Mouse (Mus musculus) heart, adult 2 months (tissue): ENCODE measurements at regions not wholly inside any gene's neighbourhood (a gene's known extent, or its start where the extent isn't known, plus 50 kb on each side); places are given as distances from the start of the nearest gene placed in this dataset.
"Not testable (repeated sequence)": the region's sequence is repeated elsewhere in the genome, so short reads cannot be mapped to it uniquely, and the experiment has no call there.

Experiments
- DNase-seq, 2 experiments: peaks; one replicate each; pipeline ENCODE4 v3.0.0; 2021
- H3K27ac ChIP-seq: fragments of 200-600 bp; 2 replicates; pipeline ENCODE4 v1.8.1; 2022
- H3K27me3 ChIP-seq: fragments of 200-500 bp; 2 replicates; pipeline ENCODE4 v1.6.1; 2012; ENCODE audit warnings: mild to moderate bottlenecking, low read length, inconsistent platforms, mixed read lengths; ENCODE audit not compliant: control insufficient read depth, insufficient read depth
- H3K36me3 ChIP-seq: fragments of 200-500 bp; 2 replicates; pipeline ENCODE4 v1.6.1; 2012; ENCODE audit warnings: low read length, inconsistent platforms; ENCODE audit not compliant: control insufficient read depth, insufficient read depth
- H3K4me1 ChIP-seq: fragments of 200-500 bp; 2 replicates; pipeline ENCODE4 v1.6.1; 2011; ENCODE audit warnings: low read length; ENCODE audit not compliant: control insufficient read depth, insufficient read depth
- H3K4me3 ChIP-seq: fragments of 200-600 bp; 2 replicates; pipeline ENCODE4 v1.8.1; 2022
- H3K79me2 ChIP-seq: fragments of 200-500 bp; replicated peaks from 2 replicates; pipeline ENCODE4 v1.6.1; 2012; ENCODE audit warnings: mild to moderate bottlenecking, inconsistent platforms, low read length, moderate library complexity, mixed read lengths; ENCODE audit not compliant: control insufficient read depth, insufficient read depth
- H3K9ac ChIP-seq: fragments of 200-500 bp; 2 replicates; pipeline ENCODE4 v1.6.1; 2012; ENCODE audit warnings: low read depth, mild to moderate bottlenecking, control low read depth, inconsistent platforms, low read length, mixed read lengths
- CTCF ChIP-seq: fragments of 200-600 bp; IDR thresholded peaks from 2 replicates; pipeline ENCODE4 v1.8.1; 2022; ENCODE audit warnings: antibody characterized with exemption, mild to moderate bottlenecking, moderate library complexity
- EP300 ChIP-seq: fragments of 200-500 bp; IDR thresholded peaks from 2 replicates; pipeline ENCODE4 v1.6.1; 2011; ENCODE audit warnings: low read depth, low read length, control low read depth; ENCODE audit not compliant: insufficient read depth
- POLR2A ChIP-seq: fragments of 200-500 bp; IDR thresholded peaks from 2 replicates; pipeline ENCODE4 v1.6.1; 2011; ENCODE audit warnings: mild to moderate bottlenecking, low read depth, low read length, control low read depth; ENCODE audit not compliant: insufficient read depth
- WGBS: fragments of 180-500 bp; shearing (Covaris S2); methylation state at CpG from one replicate; pipeline ENCODE4 v1.1.7; 2018; 5-methylcytosine and 5-hydroxymethylcytosine counted together
- intact Hi-C: fragments of 180-260 bp; cut with DNase I; formaldehyde crosslinking; loops from one replicate; pipeline ENCODE4 v1.15.1; 2025

DNA sequence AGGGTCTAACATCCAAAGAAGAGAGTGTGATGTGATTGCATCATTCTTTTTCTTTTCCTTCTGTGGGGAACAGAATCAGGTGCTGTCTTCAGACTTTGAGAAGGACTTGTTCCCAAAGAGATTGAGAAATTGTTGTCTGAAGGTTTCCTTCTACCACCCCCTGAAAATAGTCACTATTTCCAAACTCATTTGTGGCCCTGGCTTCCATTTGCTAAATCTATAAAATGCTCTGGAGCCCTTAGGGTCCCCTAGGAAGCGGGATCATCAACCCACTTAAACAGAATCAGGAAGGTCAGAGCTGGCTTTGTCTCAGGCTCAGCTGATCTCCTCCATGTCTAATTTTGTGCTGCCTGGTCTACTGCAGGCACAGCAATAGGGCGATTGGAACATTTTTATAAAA is 70.1 kb downstream of the Dact2 start:
- Histone ChIP-seq H3K4me3 (no peak overlapping the region), H3K4me1 (no peaks in the 10 kb centered on the region), H3K27ac (no peak overlapping the region), H3K79me2 (no peaks in the 10 kb centered on the region), H3K27me3 (no peaks in the 10 kb centered on the region), H3K36me3 (no peaks in the 10 kb centered on the region), H3K9ac (no peak overlapping the region)
- intact Hi-C loops, result no loop called here
- DNase-seq, result no peak
- no peak for TF ChIP-seq POLR2A
- TF ChIP-seq CTCF, result no peak
- TF ChIP-seq EP300, result no peak
- 70% methylated on average over 2 of the region's 2 CpGs for WGBS

DNA sequence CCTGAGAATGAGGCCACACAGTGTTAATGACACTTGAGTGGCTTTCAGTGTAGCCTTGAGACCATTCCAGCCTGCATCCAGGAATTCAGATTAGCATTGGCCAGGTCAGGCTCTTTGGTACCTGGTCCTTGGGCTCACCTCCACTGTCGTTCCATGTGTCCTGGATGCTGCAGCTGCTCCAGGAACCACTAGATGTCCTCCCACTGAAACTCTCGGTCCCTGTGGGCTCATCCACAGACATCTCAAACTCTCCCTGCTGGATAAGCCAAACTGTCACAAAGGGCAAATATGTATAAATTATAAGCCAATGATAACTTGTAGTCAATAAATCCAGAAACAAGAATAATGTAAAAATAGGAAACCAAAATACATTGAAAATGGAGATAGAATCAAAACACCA is 67.7 kb upstream of the Gm7358 start:
- TF ChIP-seq CTCF, result peak; percentile 41
- H3K9ac ChIP-seq, H3K4me1 ChIP-seq, intact Hi-C loops, H3K36me3 ChIP-seq, H3K27ac ChIP-seq, H3K4me3 ChIP-seq, H3K27me3 ChIP-seq, H3K79me2 ChIP-seq, DNase-seq: not testable (repeated sequence)
- WGBS, result 32% methylated on average over 2 of the region's 2 CpGs

- 44% methylated on average over 3 of the region's 3 CpGs for whole genome bisulfite sequencing
- Histone ChIP-seq H3K27me3 (no peaks in the 10 kb centered on the region), H3K9ac (no peak overlapping the region), H3K36me3 (no peaks in the 10 kb centered on the region), H3K4me1 (no peaks in the 10 kb centered on the region), H3K4me3 (no peak overlapping the region), H3K27ac (no peak overlapping the region), H3K79me2 (no peaks in the 10 kb centered on the region)
- no peak for TF ChIP-seq POLR2A
- TF ChIP-seq CTCF, result no peak
- TF ChIP-seq EP300, result no peak
- intact Hi-C loops, result loop anchor here (10.0 kb wide), 1 partner anchor 396 kb away; no protein-coding TSS in a partner anchor
- no peak for DNase-seq
These were observed 59.5 kb upstream of the Gm7358 start for GRCm38 (mm10) chr17:14118863-14119262.

- WGBS, result 40% methylated on average over 2 of the region's 2 CpGs
- no peak for DNase-seq
- intact Hi-C loops, result loop anchor here (10.0 kb wide), 1 partner anchor 399 kb away; no protein-coding TSS in a partner anchor
- Histone ChIP-seq H3K9ac (no peak overlapping the region), H3K4me3 (no peak overlapping the region), H3K36me3 (no peaks in the 10 kb centered on the region), H3K4me1 (no peaks in the 10 kb centered on the region), H3K79me2 (no peaks in the 10 kb centered on the region), H3K27me3 (no peaks in the 10 kb centered on the region), H3K27ac (no peak overlapping the region)
- TF ChIP-seq CTCF (no peak), EP300 (no peak), POLR2A (no peak)
These were observed 56.9 kb upstream of the Gm7358 start for GRCm38 (mm10) chr17:14116223-14116622.

- no peaks in the 10 kb centered on the region for H3K4me1 ChIP-seq
- H3K27me3 ChIP-seq, result no peaks in the 10 kb centered on the region
- no peaks in the 10 kb centered on the region for H3K36me3 ChIP-seq
- no peak for DNase-seq
- intact Hi-C loops, result loop anchor here (2.0 to 10.0 kb wide), 3 partner anchors 92 to 400 kb away; no protein-coding TSS in a partner anchor
- 74% methylated on average over 2 of the region's 2 CpGs for WGBS
- H3K9ac ChIP-seq, result no peak overlapping the region
- H3K4me3 ChIP-seq, result no peak overlapping the region
- no peaks in the 10 kb centered on the region for H3K79me2 ChIP-seq
- H3K27ac ChIP-seq, result no peak overlapping the region
- TF ChIP-seq CTCF, result no peak
- TF ChIP-seq EP300, result no peak
- no peak for TF ChIP-seq POLR2A
These were observed 55.5 kb upstream of the Gm7358 start for GRCm38 (mm10) chr17:14114856-14115255.

DNA sequence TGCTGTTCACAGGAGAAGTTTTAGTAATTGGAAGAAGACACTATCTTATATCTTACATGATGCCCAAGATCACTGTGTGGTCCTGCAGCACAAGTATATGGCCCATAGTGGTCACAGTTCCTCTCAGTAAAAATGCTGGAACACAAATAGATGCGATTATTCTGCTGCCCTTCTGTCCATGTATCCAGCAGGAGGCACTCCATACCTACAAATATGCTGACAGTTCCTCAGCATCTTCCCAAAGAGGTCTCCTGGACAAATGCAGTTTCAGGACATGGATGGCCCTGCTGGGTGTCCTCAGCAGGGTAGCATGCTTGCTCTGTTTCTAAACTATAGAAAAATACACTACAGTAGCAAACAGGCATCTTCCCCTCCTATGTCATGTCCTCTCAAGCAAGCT is 52.4 kb upstream of the Gm7358 start:
- DNase-seq, H3K9ac ChIP-seq, H3K27ac ChIP-seq, H3K27me3 ChIP-seq, H3K36me3 ChIP-seq, H3K4me3 ChIP-seq, H3K4me1 ChIP-seq, H3K79me2 ChIP-seq: not testable (repeated sequence)
- TF ChIP-seq CTCF, result peak; percentile 53
- WGBS, result 11% methylated on average over 1 of the region's 1 CpGs
- intact Hi-C loops, result loop anchor here (5.0 to 10.0 kb wide), 2 partner anchors 111 to 403 kb away; no protein-coding TSS in a partner anchor
